Mouse (Mus musculus) embryonic facial prominence, embryonic 11.5 days (tissue): ENCODE results near the gene Nsun3. TPM values are rescaled to one million over a fixed set of nuclear protein-coding genes. Genes with fewer than 3 reads are reported as not detected.

Experiments used
- ATAC-seq: fragments of 200-750 bp; cut with Nextera tagmentation; replicated peaks from 2 replicates; pipeline ENCODE4 v1.8.0; 2017; ENCODE audit warnings: low read depth; ENCODE audit not compliant: insufficient number of reproducible peaks, low FRiP score, low TSS enrichment
- DNase-seq: peaks from one replicate; pipeline ENCODE4 v3.0.0-alpha.2; 2015; ENCODE audit warnings: low spot score
- H3K27ac ChIP-seq: fragments of 300-500 bp; sonication (generic); replicated peaks from 2 replicates; pipeline ENCODE4 v1.5.1; 2014; ENCODE audit warnings: mild to moderate bottlenecking, low read depth, low read length, control low read depth
- H3K27me3 ChIP-seq: fragments of 300-500 bp; sonication (generic); 2 replicates; pipeline ENCODE4 v1.6.1; 2014; ENCODE audit warnings: mild to moderate bottlenecking, low read length, moderate library complexity, mixed read lengths; ENCODE audit not compliant: control insufficient read depth, insufficient read depth
- H3K36me3 ChIP-seq: fragments of 300-500 bp; sonication (generic); replicated peaks from 2 replicates; pipeline ENCODE4 v1.6.1; 2014; ENCODE audit warnings: low read depth, mild to moderate bottlenecking, low read length, moderate library complexity, mixed read lengths; ENCODE audit not compliant: control insufficient read depth, insufficient read depth
- H3K4me1 ChIP-seq: fragments of 300-500 bp; sonication (generic); 2 replicates; pipeline ENCODE4 v1.6.1; 2014; ENCODE audit warnings: low read length, mixed read lengths; ENCODE audit not compliant: control insufficient read depth, insufficient read depth
- H3K4me2 ChIP-seq: fragments of 300-500 bp; sonication (generic); 2 replicates; pipeline ENCODE4 v1.6.1; 2014; ENCODE audit warnings: low read depth, mild to moderate bottlenecking, control low read depth, low read length, moderate library complexity
- H3K4me3 ChIP-seq: fragments of 300-500 bp; sonication (generic); 2 replicates; pipeline ENCODE4 v1.5.1; 2014; ENCODE audit warnings: low read depth, low read length, control low read depth
- H3K9ac ChIP-seq: fragments of 300-500 bp; sonication (generic); replicated peaks from 2 replicates; pipeline ENCODE4 v1.6.1; 2014; ENCODE audit warnings: mild to moderate bottlenecking, control low read depth, low read length
- H3K9me3 ChIP-seq: fragments of 300-500 bp; sonication (generic); replicated peaks from 2 replicates; pipeline ENCODE4 v1.6.1; 2016; ENCODE audit warnings: mild to moderate bottlenecking, low read length, inconsistent platforms, mixed read lengths; ENCODE audit not compliant: control insufficient read depth
- WGBS: fragments of 180-500 bp; shearing (Covaris S2); extraction: QIAGEN DNeasy Blood & Tissue Kit; methylation state at CpG from one replicate; pipeline ENCODE4 v1.1.7; 2014; 5-methylcytosine and 5-hydroxymethylcytosine counted together
- polyA plus RNA-seq: library from polyadenylated mRNA; unstranded; fragments of >200 nt; fragmentation: Nextera tagmentation; extraction: Ambion mirVana; gene quantifications from 2 replicates; pipeline ENCODE4 v1.2.1, GENCODE M21; 2014

Nsun3 gene
- 5.8 and 8.8 TPM in 2 replicates for polyA plus RNA-seq

DNA sequence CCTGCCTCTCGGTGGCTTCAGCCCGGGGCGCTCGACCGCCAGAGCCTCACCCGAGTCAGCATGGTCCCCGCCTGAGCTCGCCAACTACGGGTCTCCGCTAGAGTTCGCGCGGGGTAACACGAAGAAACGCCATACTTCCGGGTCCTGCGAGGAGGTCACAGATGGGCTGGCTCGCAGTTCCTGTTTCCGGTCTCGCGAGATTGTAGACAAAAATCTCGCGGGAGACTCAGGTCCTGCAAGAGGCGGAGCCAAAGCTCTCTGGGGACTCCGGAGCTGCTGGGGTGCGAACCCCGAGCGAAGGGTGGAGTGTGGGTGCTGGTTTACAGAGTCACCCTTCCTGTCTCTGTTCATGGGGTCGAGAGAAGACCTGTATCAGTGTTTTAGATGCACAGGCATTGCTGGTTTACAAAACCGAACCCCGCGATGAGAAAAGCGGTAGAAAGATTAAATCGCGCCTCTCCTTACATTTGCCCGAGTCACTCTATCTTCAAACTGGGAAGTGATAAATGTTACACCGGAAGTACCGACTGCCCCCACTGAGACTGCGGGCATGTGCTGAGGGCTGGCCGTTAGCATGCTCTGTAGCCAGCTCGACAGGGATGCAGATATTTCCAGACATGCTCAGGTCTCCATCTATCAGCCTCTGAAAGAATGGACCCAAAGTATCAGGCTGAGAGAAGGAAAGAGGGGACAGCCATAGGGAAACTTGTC, at the start of gene Nsun3:
Nsun3 (minus strand) TSS at position 198 of the 711 bp plus-strand sequence.
- WGBS: 5% methylated on average over 41 of the region's 41 CpGs
- H3K36me3 ChIP-seq: no peaks in the 10 kb centered on the region
- H3K4me3 ChIP-seq: peak within 1 kb of the TSS; percentile 76
- DNase-seq: peak; percentile 98
- H3K9ac ChIP-seq: peak within 1 kb of the TSS; percentile 90
- no peaks in the 10 kb centered on the region for H3K4me1 ChIP-seq
- peak within 1 kb of the TSS; percentile 55 for H3K4me2 ChIP-seq
- no peaks in the 10 kb centered on the region for H3K9me3 ChIP-seq
- peak; percentile 97 for ATAC-seq
- peak within 1 kb of the TSS; percentile 59 for H3K27ac ChIP-seq
- no peaks in the 10 kb centered on the region for H3K27me3 ChIP-seq

DNA sequence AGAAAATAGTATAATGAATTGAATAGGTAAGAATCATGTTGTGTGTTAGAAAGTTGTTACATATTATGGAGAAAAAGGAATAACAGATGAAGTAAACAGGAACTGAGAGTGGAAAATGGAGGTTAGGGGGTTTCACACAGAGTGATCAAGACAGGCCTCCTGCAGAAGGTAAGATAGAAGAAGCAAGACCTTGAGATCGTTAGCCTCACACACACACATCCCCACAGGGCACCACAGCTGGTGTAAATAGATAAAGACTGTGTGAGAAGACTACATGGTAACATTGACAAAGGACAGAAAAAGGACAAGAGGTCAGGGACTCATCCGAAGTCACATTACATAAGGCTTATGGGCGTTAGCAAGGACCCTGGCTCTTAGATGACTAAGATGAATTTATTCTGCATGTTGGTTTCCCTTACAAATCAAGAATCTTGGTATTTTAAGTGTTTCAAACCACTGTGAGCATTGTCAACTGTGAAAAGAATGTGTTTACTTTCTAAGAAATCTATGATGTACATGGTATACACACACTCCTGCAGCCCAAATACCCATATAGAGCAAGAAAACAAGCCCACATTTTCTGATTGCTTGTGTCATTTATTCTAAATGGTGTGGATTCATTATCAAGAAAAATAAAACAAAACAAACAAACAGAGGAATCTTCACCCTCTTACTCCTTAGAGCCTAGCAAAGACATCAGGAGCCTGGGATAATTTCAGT, 47.6 kb upstream of the Nsun3 start:
- Histone ChIP-seq H3K9me3 (no peaks in the 10 kb centered on the region), H3K27ac (no peak overlapping the region), H3K4me2 (no peak overlapping the region), H3K27me3 (no peaks in the 10 kb centered on the region), H3K9ac (no peak overlapping the region), H3K4me3 (no peak overlapping the region), H3K4me1 (no peaks in the 10 kb centered on the region), H3K36me3 (no peaks in the 10 kb centered on the region)
- WGBS: 71% methylated on average over 3 of the region's 3 CpGs
- DNase-seq: no peak
- no peak for ATAC-seq

- Histone ChIP-seq H3K27ac (no peak overlapping the region), H3K9me3 (no peaks in the 10 kb centered on the region), H3K4me1 (no peaks in the 10 kb centered on the region), H3K4me2 (no peak overlapping the region), H3K4me3 (no peak overlapping the region), H3K9ac (no peak overlapping the region), H3K27me3 (no peaks in the 10 kb centered on the region), H3K36me3 (no peaks in the 10 kb centered on the region)
- WGBS: 17% methylated on average over 4 of the region's 4 CpGs
- ATAC-seq (no peak), DNase-seq (peak; percentile 70)
Observed at GRCm38 (mm10) chr16:62832481-62832880, 45.9 kb upstream of the Nsun3 start.

GRCm38 (mm10) chr16:62832027-62832426, 45.4 kb upstream of the Nsun3 start:
- H3K27me3 ChIP-seq: no peaks in the 10 kb centered on the region
- no peak overlapping the region for H3K4me2 ChIP-seq
- H3K9me3 ChIP-seq: no peaks in the 10 kb centered on the region
- ATAC-seq (no peak), DNase-seq (no peak)
- no peaks in the 10 kb centered on the region for H3K36me3 ChIP-seq
- no peaks in the 10 kb centered on the region for H3K4me1 ChIP-seq
- no peak overlapping the region for H3K9ac ChIP-seq
- H3K4me3 ChIP-seq: no peak overlapping the region
- 81% methylated on average over 2 of the region's 2 CpGs for WGBS
- H3K27ac ChIP-seq: no peak overlapping the region

DNA sequence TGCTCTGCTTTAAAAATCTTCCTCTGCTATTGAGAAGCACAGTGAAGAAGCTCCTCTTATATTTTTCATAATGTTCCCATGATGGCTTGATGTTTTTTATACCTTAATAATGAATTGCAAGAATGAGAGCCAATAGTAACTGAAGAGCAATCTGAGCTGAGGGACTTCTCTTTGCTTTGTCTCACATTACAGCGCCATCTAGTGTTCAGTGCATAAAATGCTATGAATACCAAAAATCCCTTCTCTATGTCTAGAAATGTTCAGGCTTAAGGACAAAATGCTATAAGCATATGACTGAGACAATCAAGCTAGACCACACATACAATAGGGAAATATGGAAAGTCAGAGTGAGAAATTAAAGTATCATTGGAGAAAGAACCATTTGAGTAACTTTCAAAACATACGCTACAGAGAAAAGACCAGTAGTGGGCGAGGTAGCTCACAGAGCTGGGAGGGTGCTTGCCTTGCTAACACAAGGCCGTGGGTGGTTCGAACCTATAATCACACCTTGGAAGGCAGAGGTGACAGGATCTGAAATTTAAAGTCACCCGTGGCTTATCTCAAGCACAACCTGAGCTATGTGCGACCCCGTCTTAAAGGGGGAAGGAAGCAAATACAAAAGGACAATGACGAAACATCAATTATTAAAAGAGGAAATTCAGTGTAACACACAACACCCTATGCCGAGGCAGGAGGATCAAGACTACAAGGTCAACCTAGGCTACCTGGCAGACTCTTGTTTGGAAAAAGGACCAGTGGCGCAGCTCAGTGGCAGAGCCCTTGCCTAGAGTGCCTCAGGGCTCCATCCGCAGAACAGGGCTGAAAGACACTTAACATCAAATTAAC, 39.8 kb upstream of the Nsun3 start:
- Histone ChIP-seq H3K27ac (no peak overlapping the region), H3K9ac (no peak overlapping the region), H3K9me3 (no peaks in the 10 kb centered on the region), H3K4me2 (no peak overlapping the region), H3K4me3 (no peak overlapping the region), H3K27me3 (no peaks in the 10 kb centered on the region), H3K36me3 (no peaks in the 10 kb centered on the region), H3K4me1 (no peaks in the 10 kb centered on the region)
- DNase-seq: peak; percentile 78
- 77% methylated on average over 12 of the region's 12 CpGs for WGBS
- ATAC-seq: no peak

- Histone ChIP-seq H3K4me3 (no peak overlapping the region), H3K9ac (no peak overlapping the region), H3K4me2 (no peak overlapping the region), H3K27ac (no peak overlapping the region), H3K36me3 (no peaks in the 10 kb centered on the region), H3K9me3 (no peaks in the 10 kb centered on the region), H3K4me1 (no peaks in the 10 kb centered on the region), H3K27me3 (no peaks in the 10 kb centered on the region)
- no peak for ATAC-seq
- no peak for DNase-seq
- 94% methylated on average over 6 of the region's 6 CpGs for WGBS
Observed at GRCm38 (mm10) chr16:62822472-62822871, 35.9 kb upstream of the Nsun3 start.

DNA sequence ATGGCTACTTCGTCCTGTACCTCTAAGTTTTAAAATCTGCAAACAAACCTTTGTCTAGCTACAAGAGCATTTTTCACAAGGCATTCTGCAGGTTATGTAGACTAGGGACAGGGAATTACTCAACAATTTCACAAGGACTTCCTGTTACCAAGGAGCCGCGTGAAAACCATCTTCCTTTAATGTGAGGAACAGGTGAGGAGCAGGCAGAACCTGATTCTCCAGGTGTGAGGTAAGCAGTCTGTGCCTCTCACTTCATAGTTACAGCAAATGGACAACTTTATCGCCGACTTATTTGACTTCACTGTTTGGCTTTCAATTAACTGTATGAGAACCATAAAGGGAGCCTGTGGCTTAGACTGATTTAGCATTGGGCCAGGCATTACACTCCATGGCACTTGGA, 27.9 kb upstream of the Nsun3 start, which contains the start of gene Stx19:
Stx19 (plus strand) TSS at position 186 of the 400 bp plus-strand sequence.
- no peak within 1 kb of the TSS for H3K4me3 ChIP-seq

More for the DNA sequence above, 27.9 kb upstream of the Nsun3 start, which contains the start of gene Stx19:
- WGBS: 74% methylated on average over 5 of the region's 5 CpGs
- no peaks in the 10 kb centered on the region for H3K27me3 ChIP-seq
- no peak within 1 kb of the TSS for H3K4me2 ChIP-seq
- no peaks in the 10 kb centered on the region for H3K4me1 ChIP-seq
- no peaks in the 10 kb centered on the region for H3K36me3 ChIP-seq
- H3K27ac ChIP-seq: no peak within 1 kb of the TSS
- no peak within 1 kb of the TSS for H3K9ac ChIP-seq
- ATAC-seq (no peak), DNase-seq (no peak)
- no peaks in the 10 kb centered on the region for H3K9me3 ChIP-seq
